Mouse (Mus musculus): ENCODE measurements around the gene Bfsp2.
"Not testable (repeated sequence)": the region's sequence is repeated elsewhere in the genome, so short reads cannot be mapped to it uniquely, and the experiment has no call there.

Gene Bfsp2

DNA sequence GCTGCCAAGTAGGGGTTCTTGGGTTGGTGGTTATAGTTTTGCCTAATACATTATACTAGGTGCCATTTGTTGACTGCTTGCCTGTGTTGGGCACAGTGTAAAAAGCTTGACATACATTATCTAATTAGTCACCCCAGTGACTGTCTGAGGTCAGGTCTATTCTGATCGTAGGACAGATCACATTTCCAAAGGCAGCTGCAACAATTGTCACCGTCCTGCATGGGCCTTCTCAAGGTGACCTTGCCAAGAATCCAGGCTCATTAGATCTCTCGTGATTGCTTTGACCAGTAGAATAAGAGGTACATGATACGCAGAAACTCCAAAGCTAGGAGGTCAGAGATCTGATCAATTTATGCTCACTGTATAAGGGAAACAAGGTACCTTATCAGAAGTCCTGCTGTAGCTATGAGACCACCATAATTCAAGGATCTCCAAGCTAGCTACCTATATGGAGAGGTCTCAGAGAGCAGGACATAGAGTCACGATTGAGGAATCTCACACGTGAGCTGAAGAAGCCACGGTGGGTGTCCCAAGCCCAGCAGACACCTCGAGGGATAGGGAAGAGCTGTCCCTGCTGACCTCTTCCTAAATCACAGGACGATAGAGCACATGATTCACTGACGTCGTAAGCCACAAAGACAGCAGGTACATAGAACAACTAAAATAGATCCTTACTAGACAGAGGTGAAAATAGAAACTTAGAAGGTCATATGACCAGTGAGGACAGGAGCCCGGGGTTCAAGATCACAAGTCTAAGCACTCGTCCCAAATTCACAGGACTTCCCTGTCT is 49.6 kb downstream of the Bfsp2 start:
- DNase-seq (ENCODE audit: low read depth): no peak

DNA sequence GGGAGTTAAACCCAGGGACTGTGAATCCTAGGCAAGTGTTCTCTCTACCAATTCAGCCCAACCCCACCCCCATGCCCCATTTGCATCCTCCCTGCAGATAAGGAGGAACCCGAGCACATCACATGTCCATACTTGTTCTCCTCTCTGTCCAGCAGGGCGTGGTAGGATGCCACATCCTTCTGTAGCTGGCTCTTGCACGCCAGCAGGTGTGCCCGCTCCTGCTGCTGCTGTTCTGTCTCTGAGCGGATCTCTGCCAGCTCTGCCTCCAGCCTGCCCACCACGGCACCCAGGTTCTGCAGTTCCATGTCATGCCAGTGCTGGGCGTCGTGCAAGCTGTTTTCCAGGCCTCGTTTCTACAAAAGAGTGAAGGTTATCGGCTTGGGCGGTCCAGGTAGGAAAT is 53.8 kb downstream of the Bfsp2 start:
- peak; percentile 48 for DNase-seq (ENCODE audit: low read depth)

- peak; percentile 59 for DNase-seq (ENCODE audit: low read depth)
Observed at GRCm38 (mm10) chr9:103424869-103425268, 55.4 kb downstream of the Bfsp2 start.

DNA sequence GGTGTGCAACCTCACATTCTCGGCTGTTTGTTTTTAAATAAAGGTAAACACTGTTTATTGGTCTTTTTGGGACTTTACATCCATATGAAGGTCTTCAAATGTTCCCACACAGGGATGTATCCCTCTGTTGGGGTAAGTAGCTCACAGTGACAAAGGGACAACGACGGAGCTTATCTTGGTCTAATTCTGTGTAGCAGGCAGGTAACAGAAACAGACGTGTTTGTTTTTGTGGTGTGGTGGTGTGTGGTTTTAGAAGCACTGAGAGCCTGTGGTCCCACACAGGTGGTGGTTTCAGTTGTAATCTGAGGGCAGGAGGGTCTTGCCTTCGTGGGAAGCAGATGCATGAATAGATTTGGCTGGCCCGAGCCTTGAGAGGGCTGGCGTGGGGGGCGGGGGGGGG is 56.3 kb downstream of the Bfsp2 start:
- peak; percentile 24 for DNase-seq (ENCODE audit: low read depth)

GRCm38 (mm10) chr9:103423384-103423783 is 56.8 kb downstream of the Bfsp2 start:
- DNase-seq (ENCODE audit: low read depth): no peak

DNA sequence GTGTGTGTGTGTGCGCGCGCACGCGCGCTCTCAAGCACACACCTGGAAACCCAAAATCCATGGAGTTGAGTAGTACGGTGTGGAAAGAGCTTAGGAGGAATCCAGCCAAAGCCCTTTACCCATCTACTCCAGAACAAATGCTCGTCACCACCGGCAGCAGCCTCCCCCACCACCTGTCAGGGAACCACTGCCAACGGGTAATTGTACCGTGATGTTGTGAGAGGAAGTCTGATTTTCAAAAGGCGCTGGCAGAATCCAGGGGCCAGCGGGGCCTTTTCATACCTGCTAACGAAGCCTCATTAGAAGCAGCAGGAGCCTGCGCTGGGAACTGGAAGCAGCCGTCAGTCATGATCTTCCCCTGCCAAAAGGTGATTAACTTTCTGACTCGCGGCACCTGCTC is 57.4 kb downstream of the Bfsp2 start:
- DNase-seq (ENCODE audit: low read depth): peak; percentile 39

DNA sequence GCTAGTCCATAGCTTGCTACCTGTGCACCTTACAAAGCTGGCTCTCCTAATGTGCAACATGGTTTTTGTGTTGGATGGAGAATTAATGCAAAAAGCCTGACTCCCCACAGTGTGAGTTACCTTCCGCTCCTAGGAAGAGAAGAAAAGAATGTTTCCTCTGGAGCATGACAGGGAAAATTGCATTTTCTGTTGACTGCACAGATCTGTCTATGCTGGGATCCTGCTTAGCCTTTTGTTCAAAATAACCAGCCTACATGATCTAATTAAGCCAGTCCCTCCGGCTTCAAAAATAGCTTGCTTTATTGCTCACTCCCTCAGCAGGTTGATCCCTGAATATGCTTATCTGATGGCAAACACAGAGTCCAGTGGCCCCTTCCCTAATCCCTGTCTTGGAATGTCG is 59.4 kb downstream of the Bfsp2 start:
- no peak for DNase-seq (ENCODE audit: low read depth)

DNA sequence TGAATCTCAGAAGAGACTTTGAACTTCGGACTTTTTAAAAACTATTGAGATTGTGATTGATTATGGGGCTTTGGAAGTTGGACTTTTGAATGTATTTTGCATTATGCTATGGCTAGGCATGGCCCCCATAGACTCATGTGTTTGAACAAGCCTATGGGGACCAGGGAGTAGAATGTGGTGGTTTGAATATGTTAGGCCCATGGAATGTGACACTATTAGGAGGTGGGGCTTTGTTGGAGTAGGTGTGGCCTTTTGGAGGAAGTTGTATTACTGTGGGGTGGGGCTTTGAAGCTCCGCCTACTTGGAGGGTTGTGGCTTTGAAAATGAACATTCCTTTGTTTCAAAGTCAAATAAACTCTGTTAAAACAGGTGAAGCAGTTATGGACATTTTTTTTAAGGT is 61.4 kb downstream of the Bfsp2 start:
- no peak for DNase-seq (ENCODE audit: low read depth)

GRCm38 (mm10) chr9:103418267-103418666 is 62.0 kb downstream of the Bfsp2 start:
- DNase-seq (ENCODE audit: low read depth): not testable (repeated sequence)

DNA sequence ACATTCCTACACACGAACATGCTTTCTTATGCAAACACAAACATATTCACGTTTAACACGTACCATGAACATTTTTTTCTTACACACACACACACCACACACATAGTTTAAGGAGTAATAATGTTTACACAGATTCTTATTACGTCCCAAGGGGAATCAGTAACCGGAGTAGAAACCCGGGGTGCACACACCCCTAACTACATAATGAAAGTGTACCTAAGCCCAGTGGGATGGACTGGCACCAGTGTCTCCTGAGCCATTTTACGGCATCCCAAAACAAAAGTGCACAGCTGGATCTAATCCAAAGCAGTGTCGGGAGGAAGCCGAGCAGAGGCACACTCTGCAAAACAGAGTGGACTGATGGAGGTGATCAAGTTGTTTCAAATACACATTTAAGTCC is 66.8 kb downstream of the Bfsp2 start:
- DNase-seq (ENCODE audit: low read depth): no peak

- no peak for DNase-seq (ENCODE audit: low read depth)
Observed at GRCm38 (mm10) chr9:103409119-103409518, 71.1 kb downstream of the Bfsp2 start.

DNA sequence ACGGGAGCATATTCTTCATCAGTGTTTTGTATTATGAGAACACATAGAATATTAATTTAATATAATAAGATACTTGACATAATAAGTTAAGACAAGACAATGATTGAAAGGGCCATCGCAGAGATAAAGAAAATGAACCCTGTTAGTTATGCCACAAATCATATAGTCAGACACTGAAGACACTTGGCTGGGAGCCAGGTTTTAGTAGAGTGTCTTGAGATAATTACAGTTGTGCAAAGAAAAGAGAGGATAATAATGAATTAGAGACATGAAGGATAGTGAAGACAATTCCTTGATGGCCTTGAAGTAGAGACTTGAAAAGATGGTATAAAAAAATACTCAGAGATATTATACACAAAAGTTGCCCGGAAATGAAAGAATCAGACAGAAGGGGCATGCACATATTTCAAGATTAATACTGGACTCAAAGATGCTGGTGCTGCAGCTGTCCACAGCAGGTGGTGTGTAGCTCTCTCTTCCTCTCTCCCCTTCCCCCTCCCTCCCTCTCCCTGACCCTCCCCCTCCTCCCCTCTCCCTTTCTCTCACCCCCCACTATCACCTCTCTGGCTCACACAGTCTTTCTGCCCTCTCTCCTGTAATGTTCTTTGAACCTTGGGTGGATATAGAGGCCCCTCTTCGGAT is 72.0 kb downstream of the Bfsp2 start:
- no peak for DNase-seq (ENCODE audit: low read depth)

- no peak for DNase-seq (ENCODE audit: low read depth)
Observed at GRCm38 (mm10) chr9:103403331-103403973, 76.8 kb downstream of the Bfsp2 start.

DNA sequence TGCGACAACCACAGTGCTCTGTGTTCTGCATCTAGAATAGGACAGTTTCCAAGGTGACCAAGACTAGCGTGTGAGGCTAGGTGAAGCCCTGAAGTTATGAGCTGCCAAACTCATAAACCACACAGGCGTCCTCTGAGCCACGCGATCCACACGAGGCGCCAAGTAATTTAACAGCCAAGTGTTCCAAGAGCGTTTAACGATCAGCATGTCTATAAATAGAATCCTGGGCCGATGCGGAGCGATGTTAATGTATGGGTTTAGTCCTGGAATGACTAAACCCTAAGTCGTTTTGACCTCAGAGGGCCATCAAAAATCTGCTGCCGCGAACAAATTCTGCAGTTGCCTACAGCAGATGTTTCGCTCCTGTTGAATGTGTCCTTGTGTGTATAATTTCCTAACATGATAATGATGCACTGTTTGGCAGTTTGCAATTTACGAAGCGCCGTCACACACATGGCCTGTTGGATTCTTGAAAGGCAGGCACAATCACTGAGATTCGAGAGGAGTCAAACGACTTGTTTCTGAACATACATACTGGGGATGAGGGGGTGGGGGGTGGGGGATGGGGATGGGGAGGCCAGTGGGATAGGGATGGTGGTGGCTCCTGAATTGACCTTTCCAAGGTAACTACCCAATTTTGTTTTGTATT is 81.6 kb downstream of the Bfsp2 start:
- no peak for DNase-seq (ENCODE audit: low read depth)

DNA sequence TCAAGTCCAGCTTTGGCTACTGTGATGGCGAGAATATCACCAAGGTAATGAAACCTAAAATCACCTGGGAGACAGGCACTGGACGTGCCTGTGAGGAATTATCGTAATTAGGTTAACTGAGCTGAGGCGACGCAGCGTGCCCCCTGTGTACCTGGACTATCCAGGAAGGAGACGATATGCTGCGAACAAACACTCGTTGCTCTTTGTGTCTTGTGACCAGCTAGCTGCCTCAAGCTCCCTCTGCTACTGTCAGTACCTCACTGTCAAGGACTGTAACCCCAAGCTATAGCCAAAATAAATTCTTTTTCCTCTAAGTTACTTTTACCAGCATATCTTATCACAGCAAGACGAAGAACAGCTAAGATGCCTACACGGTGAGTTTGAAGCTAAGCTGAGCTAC is 87.0 kb downstream of the Bfsp2 start:
- DNase-seq (ENCODE audit: low read depth): no peak

- no peak for DNase-seq (ENCODE audit: low read depth)
Observed at GRCm38 (mm10) chr9:103391796-103392372, 88.3 kb downstream of the Bfsp2 start.

- DNase-seq (ENCODE audit: low read depth): no peak
Observed at GRCm38 (mm10) chr9:103389261-103389660, 91.0 kb downstream of the Bfsp2 start.

DNA sequence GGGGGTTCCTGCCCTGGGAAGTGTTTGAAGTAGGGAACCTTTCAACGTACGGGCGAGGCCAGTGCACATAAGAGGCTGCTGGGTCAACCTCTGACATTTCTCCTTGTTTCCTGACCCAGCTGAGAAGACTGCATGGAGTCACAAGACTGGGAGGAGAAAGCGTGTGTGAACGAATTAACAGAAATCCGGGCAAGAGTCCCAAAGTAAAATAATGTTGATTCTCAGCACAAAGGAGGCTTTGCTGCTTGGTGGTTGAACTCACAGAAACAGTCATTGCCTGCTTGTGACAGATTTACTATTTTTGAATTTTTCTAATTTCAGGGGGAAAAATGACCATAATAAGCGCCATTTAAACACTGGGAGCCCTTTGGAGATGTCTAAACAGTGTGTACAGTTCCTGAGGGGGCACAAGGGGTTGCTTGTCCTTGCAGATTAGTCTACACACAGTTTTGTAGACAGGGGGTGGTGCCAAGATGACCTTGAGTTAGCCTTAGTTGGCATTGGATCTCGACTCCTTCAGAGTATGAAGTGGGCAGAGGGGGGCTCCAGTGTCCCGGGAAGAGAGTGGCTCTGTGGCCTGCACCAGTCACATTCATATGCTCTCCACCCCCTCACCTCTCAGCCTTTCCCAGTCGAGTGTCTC is 93.1 kb downstream of the Bfsp2 start:
- DNase-seq (ENCODE audit: low read depth): no peak

DNA sequence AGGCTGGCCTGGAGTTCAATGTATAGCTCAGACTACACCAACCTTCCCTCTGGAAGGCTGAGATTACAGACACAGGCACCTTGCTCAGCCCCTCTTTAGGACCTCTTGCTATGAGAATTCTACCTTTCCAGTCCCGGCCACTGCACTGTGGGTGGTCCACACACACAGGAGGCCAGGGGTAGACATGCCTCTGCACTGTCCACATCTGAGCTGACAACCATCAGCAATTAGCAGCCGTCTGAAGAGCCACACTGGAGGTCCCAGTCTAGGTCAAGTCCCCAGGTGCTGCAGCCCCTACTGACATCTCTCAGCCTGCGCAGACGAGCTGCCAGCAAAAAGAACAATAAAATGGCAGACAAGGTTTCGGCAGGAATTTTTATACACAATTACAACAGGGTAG is 93.6 kb downstream of the Bfsp2 start:
- DNase-seq (ENCODE audit: low read depth): no peak

- no peak for DNase-seq (ENCODE audit: low read depth)
Observed at GRCm38 (mm10) chr9:103385600-103385999, 94.6 kb downstream of the Bfsp2 start.

DNA sequence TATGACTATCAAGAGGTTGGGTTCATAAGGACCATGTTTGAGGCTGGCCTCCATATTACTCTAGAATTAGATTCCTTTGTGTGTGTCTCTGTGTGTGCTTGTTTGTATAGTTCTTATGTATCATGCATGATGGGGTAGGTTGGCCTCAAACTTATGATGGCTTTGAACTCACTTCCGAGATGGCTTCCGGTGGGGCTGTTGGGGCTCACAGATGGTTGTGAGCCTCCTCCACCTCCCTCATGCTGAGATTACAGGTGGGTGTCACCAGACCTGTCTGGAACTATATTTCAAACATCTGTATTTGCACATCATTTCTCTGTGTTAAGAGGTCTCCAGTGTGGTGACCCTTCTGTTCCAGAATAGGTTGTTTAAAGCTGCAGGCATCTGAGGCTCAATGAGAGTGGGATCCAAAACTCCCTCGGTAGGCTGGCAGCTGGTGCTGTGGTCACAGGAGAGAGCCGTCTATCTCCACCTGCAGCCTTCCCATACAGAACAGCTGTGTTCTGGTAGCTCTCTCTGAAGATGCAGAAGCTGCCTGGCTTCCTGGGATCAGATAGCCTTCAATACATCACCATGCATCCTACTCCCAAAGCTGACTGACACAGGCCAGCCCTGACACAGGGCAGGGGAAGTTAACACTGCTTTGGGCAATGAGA is 96.0 kb downstream of the Bfsp2 start:
- DNase-seq (ENCODE audit: low read depth): no peak

Data from naive thymus-derived CD4-positive, alpha-beta T cell, adult 2 months (primary cell).